In genomic region chr15:60892976-60893463, GRCm38 (mm10) we compare ENCODE assay signal across 24 mouse cellular contexts. TPM values are rescaled to one million over a fixed set of nuclear protein-coding genes. Genes with fewer than 3 reads are reported as not detected.
DNase-seq lines count a peak whose midpoint lies in the region; ATAC-seq and TF ChIP-seq lines count a peak whose summit lies in the region.
"Had no signal": no experiment of that assay in that cellular context is flagged by ENCODE, and none has a peak within 500 bp of the region (broad histone marks: within the 10 kb centered on the region; RNA-seq: fewer than 3 reads in every experiment).

No protein-coding gene starts in this region.

- H3K36me3 ChIP-seq in midbrain, embryonic 11.5 days (ENCODE audit: control insufficient read depth, insufficient read depth, low read length): no peaks in the 10 kb centered on the region
- H3K36me3 ChIP-seq in midbrain, postnatal 0 days (ENCODE audit: insufficient read depth, low read length): no peaks in the 10 kb centered on the region
- H3K36me3 ChIP-seq: forebrain, embryonic 12.5 days; hindbrain, embryonic 10.5 days; neural tube, embryonic 12.5 days had no signal

- TF ChIP-seq CTCF in midbrain, postnatal 0 days (IDR thresholded peaks at IDR 0.05): no peak

- no peak overlapping the region for H3K4me3 ChIP-seq in midbrain, embryonic 11.5 days (ENCODE audit: low read depth, low read length)
- no peak overlapping the region for H3K4me3 ChIP-seq in midbrain, postnatal 0 days (ENCODE audit: low read depth, low read length)
- H3K4me3 ChIP-seq: forebrain, embryonic 12.5 days; hindbrain, embryonic 10.5 days; neural tube, embryonic 12.5 days had no signal

- no peak overlapping the region for H3K4me2 ChIP-seq in midbrain, embryonic 11.5 days
- H3K4me2 ChIP-seq in midbrain, postnatal 0 days (ENCODE audit: low read depth, low read length, poor library complexity, severe bottlenecking): no peak overlapping the region
- H3K4me2 ChIP-seq: forebrain, embryonic 12.5 days; neural tube, embryonic 12.5 days had no signal

- H3K9me3 ChIP-seq in midbrain, embryonic 11.5 days (ENCODE audit: control insufficient read depth, low read length): no peaks in the 10 kb centered on the region
- no peaks in the 10 kb centered on the region for H3K9me3 ChIP-seq in midbrain, postnatal 0 days (ENCODE audit: low read length)
- H3K9me3 ChIP-seq: forebrain, embryonic 12.5 days; hindbrain, embryonic 10.5 days; neural tube, embryonic 12.5 days had no signal

- 75% methylated on average over 3 of the region's 3 CpGs for WGBS in midbrain, embryonic 11.5 days
- WGBS in midbrain, postnatal 0 days: 63% methylated on average over 3 of the region's 3 CpGs

- no peak for ATAC-seq in midbrain, embryonic 11.5 days (ENCODE audit: low FRiP score)
- ATAC-seq in midbrain, postnatal 0 days (ENCODE audit: low FRiP score): no peak
- ATAC-seq: activated CD4-positive, CD25-positive, alpha-beta regulatory T cell, adult 4 months; Patski had no signal

- H3K9ac ChIP-seq in midbrain, embryonic 11.5 days (ENCODE audit: low read length): no peak overlapping the region
- H3K9ac ChIP-seq in midbrain, postnatal 0 days (replicated peaks; ENCODE audit: low read length, poor library complexity, severe bottlenecking): no peak overlapping the region
- H3K9ac ChIP-seq: forebrain, embryonic 12.5 days; neural tube, embryonic 12.5 days had no signal

- no peak overlapping the region for H3K27ac ChIP-seq in midbrain, embryonic 11.5 days (ENCODE audit: low read depth, low read length)
- H3K27ac ChIP-seq in midbrain, postnatal 0 days (ENCODE audit: low read depth, low read length): no peak overlapping the region
- H3K27ac ChIP-seq: forebrain, embryonic 12.5 days; hindbrain, embryonic 10.5 days; neural tube, embryonic 12.5 days had no signal

- intact Hi-C loops in heart, postnatal 36 days (cut with DNase I): loop anchor here (5.0 kb wide), 1 partner anchor 71 kb away; no protein-coding TSS in a partner anchor

- no peaks in the 10 kb centered on the region for H3K4me1 ChIP-seq in midbrain, embryonic 11.5 days (ENCODE audit: control insufficient read depth, insufficient read depth, low read length)
- H3K4me1 ChIP-seq in midbrain, postnatal 0 days (ENCODE audit: insufficient read depth, low read length): no peaks in the 10 kb centered on the region
- H3K4me1 ChIP-seq: forebrain, embryonic 12.5 days; neural tube, embryonic 12.5 days had no signal

- peak; percentile 79 for DNase-seq in heart, adult 11 months
- no peak for DNase-seq in heart, postnatal 36 days
- DNase-seq in kidney, adult 9 months: peak; percentile 54
- DNase-seq in kidney, postnatal 4 days: no peak
- DNase-seq in midbrain, embryonic 11.5 days (ENCODE audit: low spot score, missing footprints): peak; percentile 69
- DNase-seq in midbrain, postnatal 0 days (ENCODE audit: low spot score): no peak
- DNase-seq in skeletal muscle tissue, adult 2 months (ENCODE audit: low read depth, low spot score): peak; percentile 44
- no peak for DNase-seq in spleen, adult 18-20 months
- DNase-seq: cerebellum, postnatal 25 days; right cerebral cortex, postnatal 14 days; thymus, postnatal 14 days had no signal

- no peaks in the 10 kb centered on the region for H3K27me3 ChIP-seq in midbrain, embryonic 11.5 days (ENCODE audit: control insufficient read depth, insufficient read depth, low read length)
- no peaks in the 10 kb centered on the region for H3K27me3 ChIP-seq in midbrain, postnatal 0 days (ENCODE audit: insufficient read depth, low read length)
- H3K27me3 ChIP-seq: forebrain, embryonic 12.5 days; neural tube, embryonic 12.5 days; Patski had no signal

RNA-seq across cellular contexts. Expression of gene A1bg, which starts 29.8 kb away (rescaled TPM):
- total RNA-seq in heart, postnatal 36 days (2021): not detected
- not detected in 2 replicates for polyA plus RNA-seq in midbrain, embryonic 11.5 days (2014; fragmentation: Nextera tagmentation; extraction: Ambion mirVana)
- total RNA-seq in midbrain, postnatal 0 days (2014; rRNA removed): not detected in 2 replicates
- not detected in 2 replicates for polyA plus RNA-seq in midbrain, postnatal 0 days (2015; fragmentation: Nextera tagmentation; extraction: Ambion mirVana)
- total RNA-seq: layer of hippocampus, postnatal 14 days; left cerebral cortex, postnatal 14 days; megakaryocyte-erythroid progenitor cell, adult 5-6 weeks; monocyte, adult 5-6 weeks had no signal
- polyA plus RNA-seq: activated CD4-positive, CD25-positive, alpha-beta regulatory T cell, adult 4 months; C2C12; forebrain, embryonic 12.5 days; hindbrain, embryonic 10.5 days; large intestine, adult 2 months; limb, embryonic 14.5 days; liver, embryonic 16.5 days; neural tube, embryonic 12.5 days; Patski had no signal

RNA-seq across cellular contexts. Expression of gene Fam84b, which starts 39.4 kb away (rescaled TPM):
- 10 to 100 TPM in 1 of 2 experiments, 1 to 10 TPM in 1; 6.8 to 10.5 TPM for total RNA-seq in heart, postnatal 36 days (2021)
- polyA plus RNA-seq in midbrain, embryonic 11.5 days (2014; fragmentation: Nextera tagmentation; extraction: Ambion mirVana): 8.4 and 8.7 TPM in 2 replicates
- total RNA-seq in midbrain, postnatal 0 days (2014; rRNA removed): 15.4 and 16.6 TPM in 2 replicates
- 4.1 and 5.2 TPM in 2 replicates for polyA plus RNA-seq in midbrain, postnatal 0 days (2015; fragmentation: Nextera tagmentation; extraction: Ambion mirVana)

Comparison
In these comparisons a context has a peak if more than half of its experiments do, and no peak if none do; other contexts are left out.
1. DNase-seq: peak in heart, adult 11 months (single experiment), kidney, adult 9 months (single experiment), midbrain, embryonic 11.5 days (single experiment) and skeletal muscle tissue, adult 2 months (single experiment); none in heart, postnatal 36 days (0 of 2), kidney, postnatal 4 days (0 of 2), midbrain, postnatal 0 days (single experiment) and spleen, adult 18-20 months (0 of 2).